Mouse (Mus musculus) right cerebral cortex, postnatal 36 days (tissue): Measurements from ENCODE around the gene Stim1.

Source experiments
- DNase-seq, 2 experiments: peaks; one replicate each; pipeline ENCODE4 v3.0.0; 2022; ENCODE audit warnings: low spot score in 2 of 2, mixed read lengths in 1 of 2

Gene Stim1

DNA sequence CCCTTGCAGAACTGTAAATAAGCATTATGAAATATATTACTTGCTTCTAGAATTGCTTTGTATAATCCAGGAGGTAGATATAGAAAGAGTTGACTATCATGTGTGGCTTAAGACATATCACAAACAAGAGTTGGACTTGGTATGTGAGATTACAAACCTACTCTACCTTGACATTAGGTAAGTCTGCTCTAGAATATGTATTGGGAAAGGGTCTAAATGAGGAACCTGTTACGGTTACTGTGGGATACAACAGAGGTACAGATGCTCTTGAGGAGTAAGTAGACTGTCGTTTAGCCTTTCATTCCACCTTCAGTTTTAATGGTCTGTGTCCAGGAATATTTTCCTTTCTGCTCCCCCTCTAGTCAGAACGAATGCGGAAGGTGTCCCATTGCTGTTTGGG lies 34.9 kb downstream of the Stim1 start:
- no peak for DNase-seq

DNA sequence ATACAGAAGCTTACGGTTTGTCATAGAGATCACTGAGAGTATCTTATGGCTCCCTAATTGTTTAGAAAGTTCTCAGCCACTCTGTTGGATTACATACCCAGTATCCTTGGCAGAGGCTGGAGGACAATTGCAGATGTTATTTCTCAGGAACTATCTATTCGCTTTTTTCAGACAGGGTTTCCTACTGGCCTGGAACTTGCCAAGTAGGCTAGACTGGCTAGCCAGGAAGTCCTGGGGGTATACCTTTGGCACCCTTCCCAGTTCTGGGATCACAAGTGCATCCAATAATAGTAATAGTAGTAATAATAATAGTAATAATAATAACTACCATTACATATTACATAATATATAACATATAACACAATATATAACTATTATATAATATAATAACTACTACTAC lies 38.0 kb downstream of the Stim1 start:
- no peak for DNase-seq

DNA sequence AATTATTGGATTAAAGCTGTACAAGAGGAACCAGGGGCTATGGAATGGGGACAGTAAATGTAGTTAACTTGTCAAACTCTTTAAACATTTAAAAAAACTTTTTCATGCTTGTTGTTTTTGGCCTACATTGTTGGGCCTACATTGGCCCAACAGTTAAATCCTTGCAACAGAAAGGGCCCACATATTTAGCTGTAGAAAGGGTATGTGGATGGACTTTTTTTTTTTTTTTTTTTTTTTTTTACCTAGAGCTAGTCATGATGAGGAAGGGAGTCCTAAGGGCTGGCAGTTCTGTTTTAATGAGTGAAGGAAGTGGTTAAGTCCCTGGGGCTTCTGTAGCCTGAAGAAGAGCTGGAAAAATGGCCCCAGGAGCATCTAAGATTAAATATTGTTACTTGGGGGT lies 42.7 kb downstream of the Stim1 start:
- no peak for DNase-seq

DNA sequence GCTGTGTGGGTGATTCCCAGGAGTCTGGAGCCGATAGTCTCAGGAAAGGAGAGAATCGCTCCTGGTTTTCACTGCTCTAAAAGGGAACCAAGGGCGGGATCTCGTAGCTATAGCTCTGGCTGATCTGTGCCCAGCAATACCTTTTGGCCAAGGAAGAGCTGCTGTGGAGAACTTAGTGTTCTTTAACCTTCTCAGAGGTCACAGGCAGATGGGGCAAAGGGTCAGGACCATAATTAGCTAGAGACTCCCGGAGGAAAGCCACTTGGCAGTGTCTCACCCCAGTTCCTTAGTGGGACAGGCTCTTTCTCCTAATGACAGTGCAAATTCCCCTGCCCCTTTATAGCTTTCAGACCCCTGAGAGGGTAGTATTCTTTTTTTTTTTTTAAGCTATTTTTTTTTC lies 43.2 kb downstream of the Stim1 start:
- no peak for DNase-seq

DNA sequence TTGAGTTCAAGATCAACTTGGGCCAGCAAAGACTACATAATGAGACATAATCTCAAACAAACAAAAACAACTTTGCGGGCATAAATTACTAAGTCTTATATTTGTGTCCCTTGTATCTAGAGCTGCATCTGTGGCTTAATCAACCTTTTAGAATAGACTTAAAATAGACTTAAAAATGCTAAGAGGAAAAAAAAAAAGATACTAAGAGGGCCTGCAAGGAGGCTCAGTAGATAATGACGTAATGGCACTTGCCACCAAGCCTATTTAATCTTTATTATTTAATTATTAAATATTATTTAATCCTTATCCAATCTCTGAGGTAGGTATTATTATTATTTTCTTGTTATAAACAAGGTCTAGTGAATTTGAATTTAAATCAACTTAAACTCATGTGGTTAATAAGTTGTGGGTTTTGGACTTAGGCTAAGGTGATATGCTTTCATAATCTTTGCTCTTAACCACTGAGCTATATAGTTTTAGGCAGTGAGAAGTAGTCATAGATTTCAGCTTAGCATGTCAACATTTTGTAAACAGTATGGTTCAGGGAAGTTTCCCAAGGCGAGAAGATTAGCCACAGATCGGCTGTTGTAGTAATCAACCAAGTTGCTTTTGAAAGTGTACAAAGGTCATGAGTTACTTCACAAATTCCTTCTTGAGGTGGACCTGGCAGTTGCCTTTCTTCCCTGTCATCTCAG lies 45.4 kb downstream of the Stim1 start:
- DNase-seq: no peak

DNA sequence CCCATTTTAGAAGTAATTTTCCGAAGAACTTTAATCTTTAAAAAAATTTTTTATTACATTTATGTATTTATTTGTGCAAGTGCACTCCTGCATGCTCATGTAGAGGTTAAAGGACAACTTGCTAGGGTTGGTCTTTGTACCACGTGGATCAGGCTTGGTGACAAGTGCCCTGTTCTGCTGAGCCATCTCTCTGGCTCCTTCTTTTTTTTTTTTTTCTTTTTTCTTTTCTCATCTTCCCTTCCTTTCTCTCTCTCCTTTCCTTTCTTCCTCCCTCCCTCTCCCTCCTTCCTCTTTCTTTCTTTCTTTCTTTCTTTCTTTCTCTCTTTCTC lies 45.9 kb downstream of the Stim1 start:
- no peak for DNase-seq

DNA sequence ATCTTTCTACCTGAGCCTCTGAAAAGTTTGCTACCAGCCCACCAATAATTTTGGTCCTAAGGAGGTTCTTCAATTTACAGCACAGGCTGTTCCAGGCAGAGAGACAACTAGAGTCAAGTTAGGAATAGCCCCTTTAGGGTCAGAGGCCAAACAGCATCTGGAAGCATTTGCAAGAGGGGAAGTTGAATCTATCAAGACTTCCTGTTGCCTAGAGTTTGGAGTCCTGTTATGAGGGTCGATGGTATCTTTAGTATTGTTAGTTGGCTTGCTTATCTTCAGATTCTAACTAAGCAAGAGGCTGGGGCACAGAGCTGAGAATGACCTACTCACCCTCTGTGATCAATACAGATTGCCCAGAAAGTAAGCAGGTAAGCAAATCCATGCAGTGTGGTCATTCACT lies 46.5 kb downstream of the Stim1 start:
- DNase-seq: no peak

DNA sequence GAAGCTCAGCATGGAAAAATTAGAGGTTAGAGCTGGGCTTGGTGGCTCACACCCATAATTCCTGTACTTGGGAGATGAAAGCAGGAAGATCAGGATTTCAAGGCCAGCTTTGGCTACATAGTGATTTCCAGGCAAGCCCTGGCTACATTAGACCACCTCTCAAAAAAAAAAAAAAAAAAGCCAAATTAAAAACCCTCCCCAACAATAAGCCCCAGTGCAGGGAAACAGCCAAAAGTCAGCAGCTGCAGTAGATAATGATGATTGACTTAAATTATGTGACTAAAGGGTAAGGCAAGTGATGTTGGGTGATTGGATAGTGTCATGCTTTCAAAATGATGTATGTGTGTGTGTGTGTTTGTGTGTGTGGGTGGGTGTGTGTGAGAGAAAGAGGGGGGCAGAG lies 47.3 kb downstream of the Stim1 start:
- DNase-seq: no peak

DNA sequence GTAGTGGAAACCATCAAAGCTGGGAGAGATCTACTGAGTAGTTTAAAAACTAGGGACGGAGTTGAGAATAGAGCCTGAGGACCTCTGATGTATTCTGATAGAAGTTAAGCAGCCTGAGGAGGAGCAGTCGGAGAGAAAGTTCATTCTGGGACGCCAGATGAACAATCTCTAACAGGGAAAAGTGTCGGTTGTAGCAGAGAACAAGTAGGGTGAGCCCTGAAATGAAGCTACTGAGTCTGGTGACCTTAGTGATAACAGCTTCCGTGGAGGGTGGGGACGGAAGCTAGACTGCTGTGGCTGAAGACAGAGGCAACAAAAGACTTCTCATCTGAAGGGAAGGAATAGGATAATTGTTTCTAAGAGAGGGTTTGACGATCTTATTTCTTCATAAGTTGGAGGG lies 47.8 kb downstream of the Stim1 start:
- DNase-seq: no peak

DNA sequence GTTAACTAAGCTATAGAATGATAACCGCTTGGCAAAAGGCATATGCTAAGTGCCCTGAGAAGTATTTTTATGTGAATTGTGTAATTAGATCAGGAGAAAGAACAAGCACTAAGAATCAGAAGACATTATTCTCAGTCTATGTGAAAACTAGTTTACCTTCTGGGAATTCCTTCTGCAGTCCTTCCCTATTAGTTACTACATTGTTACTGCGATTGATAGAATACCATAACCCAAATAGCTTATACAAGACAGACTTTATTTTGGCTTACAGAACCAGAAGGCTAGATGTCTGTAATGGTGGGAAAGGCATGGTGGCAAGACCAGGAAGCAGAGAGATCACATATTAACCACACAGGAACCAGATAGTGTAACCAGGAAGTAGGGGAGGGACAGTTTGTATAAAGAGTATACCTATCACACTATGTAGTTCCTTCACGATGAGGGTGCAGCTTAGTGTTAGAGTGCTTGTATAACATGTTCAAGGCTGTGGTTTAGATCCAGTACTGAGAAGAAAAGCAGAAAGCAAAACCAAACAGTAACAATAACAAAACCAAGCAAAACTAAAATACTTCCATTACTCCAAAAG lies 50.1 kb downstream of the Stim1 start:
- DNase-seq: no peak

DNA sequence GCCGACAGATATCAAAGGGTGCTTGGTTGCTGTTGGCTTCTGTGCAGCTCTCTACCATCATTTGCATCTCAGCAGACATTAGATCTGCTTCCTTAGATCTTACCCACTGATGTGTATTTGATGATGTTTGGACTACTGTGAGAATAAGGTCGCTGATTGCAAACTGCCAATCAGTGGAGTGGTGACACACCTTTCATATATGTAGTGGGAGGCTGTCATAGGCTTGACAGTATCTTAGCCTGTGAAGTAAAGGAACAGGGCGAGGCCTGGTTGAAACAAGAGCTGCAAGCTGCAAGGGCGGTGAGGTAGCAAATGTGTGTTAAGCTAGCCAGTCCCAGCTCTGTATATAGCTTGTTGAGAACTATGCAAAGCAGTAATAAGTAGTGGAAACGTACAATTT lies 54.5 kb downstream of the Stim1 start:
- no peak for DNase-seq

DNA sequence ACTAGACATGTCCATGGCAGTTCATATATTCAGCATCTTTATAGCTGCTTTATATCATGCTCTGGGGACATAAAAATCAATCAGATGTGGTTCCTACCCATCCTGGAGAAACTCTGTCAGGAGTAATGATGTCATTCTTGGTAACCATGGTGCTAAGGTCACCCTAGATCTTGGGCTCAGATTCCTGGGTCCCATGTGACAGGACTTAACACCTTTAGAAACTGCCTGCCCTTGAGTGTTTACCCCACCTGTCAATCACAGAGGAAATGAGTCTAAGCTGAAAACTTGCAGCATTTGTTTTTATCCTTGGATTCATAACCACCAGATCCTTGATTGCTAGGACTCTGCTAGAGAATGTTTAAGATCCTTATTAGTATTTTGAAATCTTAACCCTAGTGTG lies 58.7 kb downstream of the Stim1 start:
- no peak for DNase-seq

DNA sequence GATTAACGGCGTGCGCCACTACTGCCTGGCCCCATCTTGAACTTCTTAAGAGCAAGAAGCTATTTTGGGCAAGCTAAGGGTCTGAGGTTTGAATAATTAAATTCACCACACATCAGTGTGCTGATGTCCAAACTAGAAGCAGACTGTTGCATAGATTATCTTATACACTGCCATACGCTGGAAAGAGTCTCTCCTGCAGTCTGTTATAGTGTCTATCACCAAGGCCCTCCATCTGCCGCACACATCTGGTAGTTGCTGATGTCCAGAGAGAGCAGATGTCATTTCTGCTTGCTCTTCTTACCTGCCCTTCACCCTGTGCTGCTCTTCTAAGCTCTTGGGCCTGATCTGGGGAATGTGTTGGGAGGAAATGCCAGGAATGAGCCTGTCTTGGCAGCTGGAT lies 62.7 kb downstream of the Stim1 start:
- DNase-seq: no peak

DNA sequence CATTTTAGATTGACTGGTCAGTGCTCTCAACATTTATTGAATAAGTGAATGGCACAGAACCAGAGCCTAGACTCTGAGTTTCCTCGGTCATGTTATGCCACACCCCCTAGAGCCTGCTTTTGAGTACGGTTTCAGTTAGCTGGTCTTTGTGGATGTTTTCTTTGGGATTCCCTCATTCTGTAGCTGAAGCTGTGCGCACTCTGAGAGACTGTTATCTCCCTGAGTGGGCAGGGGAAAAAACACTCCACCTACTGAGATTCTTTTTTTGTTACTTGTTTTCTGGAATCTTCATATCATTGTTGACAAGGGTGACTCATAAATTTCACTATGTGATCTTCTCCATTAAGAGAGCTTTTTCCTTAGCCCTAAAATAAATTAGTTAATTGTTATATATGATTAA lies 63.9 kb downstream of the Stim1 start:
- no peak for DNase-seq

DNA sequence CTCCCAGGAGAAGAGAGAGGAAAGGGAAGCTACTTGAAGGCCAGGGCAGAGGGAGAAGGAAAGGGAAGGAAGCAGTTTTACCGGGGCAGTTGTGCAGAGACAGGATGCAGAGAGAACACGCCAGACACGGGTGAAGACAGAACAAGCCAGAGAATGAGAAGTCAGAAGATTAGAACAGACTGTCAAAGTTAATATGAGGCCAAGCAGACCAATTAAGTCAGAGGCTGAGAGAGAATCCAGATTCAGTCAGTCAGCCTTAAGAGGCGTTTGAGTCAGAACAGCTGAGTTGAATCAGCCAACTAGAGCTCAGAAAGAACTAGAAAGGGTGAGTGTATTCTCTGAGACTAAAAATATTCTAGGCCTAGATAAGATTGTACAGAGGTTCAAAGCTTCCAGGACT lies 66.1 kb downstream of the Stim1 start:
- no peak for DNase-seq

DNA sequence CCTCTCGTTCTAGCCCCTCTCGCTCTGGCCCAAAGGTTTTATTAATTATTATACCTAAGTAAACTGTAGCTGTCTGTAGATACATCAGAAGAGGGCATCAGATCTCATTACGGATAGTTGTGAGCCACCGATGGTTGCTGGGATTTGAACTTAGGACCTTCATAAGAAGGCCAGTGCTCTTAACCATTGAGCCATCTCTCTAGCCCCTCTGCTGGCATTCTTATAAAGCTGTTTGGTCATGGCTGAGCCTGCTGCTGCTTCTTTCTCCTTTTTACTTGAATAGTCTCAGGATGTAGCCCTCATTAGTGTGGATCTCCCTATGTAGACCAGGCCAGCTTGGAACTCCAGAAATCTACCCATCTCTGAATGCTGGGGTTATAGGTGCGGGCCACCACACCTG lies 69.7 kb downstream of the Stim1 start:
- no peak for DNase-seq

DNA sequence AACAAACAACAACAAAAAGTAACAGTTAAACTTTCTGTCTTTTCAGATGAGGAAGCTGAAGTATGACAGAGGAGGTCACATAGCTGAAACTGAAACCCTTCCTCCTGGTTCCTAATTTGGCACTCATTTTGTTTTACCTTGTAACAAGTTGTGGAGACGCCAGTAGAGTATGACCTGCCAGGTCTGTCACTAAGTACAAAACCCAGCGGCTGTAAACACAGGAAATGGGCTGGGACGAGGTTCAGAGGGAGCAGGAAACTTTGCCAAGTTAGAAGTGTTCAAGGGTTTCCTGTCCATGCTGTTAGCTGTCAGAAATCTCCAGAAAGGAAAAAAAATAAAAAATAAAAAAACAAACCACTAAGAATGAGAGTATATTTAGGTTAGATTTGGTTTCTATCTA lies 70.3 kb downstream of the Stim1 start:
- no peak for DNase-seq

DNA sequence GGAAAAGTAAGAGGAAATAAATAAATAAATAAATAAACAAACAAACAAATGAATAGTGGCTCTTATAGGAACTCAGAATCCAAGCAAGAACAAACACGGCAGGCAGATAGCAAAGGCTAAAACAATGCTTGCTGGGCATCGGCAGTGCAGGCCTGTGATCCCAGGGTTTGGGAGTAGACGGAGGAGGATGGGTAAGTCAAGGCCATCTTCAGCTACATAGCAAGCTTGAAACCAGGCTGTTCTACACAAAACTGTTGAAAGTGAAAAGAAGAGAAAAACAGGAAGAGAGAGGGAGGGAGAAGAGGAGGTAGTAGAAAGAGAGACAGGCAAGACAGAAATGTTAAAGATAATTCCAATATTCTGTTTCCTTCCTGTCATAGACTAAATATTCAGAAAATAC lies 71.3 kb downstream of the Stim1 start:
- no peak for DNase-seq

DNA sequence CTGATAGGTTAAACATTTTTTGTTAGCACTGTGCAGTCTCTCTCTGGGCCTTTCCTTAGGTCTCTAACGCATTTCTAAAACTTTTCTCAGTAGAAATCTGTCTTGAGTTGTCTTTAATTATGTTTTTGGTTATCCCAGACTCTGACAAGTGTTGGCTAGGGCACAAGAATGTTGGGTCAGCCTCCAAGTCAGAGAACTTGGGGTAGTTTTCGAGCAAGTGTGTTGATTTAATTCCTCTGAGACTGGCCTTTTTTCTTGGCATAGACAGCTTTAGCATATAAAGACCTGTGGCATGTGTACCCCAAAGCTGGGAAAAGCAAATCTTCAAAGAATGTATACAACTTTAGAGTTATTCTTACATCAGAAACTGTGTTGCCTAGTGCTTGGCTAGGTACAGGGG lies 78.3 kb downstream of the Stim1 start:
- DNase-seq: no peak

DNA sequence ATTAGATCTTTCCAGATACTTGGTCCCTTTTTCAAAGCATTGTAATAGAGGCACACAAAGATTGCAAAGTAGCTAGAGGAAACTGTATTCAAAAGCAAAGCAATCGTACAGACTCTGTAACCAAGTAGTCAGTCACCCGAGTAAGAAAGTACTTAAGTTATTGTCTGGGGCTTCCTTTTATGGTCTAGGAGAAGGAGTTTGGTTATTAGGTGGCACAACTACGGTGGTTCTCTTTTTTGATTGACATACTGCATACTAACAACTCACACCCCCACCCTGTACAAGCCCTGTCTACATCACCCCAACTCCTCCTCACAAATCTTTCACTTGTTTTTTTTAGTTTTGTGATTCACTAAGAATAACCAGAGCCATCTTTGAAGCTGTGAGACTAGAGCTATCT lies 79.7 kb downstream of the Stim1 start:
- DNase-seq: no peak

DNA sequence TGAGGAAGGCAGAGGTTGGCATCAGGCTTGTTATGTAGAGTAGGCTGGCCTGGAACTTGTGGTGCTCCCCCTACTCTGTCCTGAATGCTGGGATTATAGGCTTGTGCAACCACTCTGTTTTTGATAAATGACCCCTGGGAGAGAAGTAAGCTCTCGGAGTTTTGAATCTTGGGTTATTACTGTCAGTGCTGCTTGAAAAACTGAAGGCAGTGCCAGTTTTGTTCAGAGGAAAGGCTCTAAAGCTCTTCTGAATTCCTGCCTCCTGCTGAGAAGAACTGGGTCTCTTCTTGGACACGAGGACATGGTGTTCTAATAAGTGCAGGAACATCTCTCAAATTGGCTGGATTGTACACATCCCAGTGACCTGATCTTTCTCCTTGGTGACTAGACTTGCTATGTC lies 81.1 kb downstream of the Stim1 start:
- no peak for DNase-seq

DNA sequence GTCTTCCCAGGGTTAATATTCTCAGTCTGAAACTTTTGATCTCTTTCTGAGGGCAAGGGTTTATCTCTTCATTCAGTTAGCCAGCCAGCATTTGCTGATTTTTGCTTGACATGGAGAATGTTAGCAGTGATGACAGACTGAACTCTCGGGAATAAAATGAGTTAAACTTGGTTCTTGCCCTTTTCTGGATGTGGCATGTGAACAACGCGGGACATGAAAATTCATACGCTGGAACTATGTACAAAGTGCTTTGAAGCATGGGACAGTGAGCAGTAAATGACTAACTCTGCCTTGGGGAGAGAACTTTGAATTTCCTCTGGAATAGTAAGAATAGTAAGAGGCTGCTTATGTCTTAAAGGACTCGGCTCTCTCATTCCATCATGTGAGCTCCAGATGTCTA lies 81.6 kb downstream of the Stim1 start:
- no peak for DNase-seq

DNA sequence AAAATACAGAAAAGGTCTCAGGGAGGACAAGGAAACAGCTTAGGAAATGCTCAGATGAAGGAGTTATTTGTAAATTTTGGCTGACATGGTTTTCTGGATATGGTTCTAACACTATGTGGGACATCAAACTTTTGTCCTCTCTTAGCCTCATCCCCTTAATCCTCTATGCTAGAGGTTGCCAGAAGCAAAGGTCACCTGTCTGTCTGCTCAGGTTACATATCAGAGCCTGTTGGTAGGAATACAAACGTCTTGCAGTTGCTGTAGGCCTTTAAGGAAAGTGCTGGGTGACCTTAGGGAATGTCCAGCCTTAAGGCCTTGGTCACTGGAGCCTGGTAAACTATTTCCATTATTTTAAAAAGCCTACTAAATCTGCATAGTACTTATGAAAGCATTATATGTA lies 85.8 kb downstream of the Stim1 start:
- DNase-seq: no peak

DNA sequence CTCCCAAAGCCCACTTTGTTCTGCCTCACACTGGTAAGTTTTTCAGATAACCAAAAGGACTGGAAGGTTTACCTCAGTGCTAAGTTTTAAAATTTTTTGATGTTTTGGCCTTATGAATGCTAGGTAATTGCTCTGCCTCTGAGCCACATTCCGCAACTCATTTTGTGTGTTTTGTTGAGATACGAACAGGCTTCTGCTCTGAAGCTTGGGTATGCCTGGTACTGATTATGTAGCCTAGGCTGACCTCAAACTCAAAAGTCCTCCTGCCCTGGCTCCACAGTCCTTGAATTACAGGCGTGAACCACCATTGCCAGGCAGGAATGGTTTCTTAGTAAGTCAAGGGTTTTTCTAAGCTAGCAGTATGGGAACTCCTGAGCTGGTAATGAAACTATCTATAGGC lies 90.5 kb downstream of the Stim1 start:
- no peak for DNase-seq
